Mouse (Mus musculus): Measurements from ENCODE around the gene Scarb2. TPM values are rescaled to one million over a fixed set of nuclear protein-coding genes. Genes with fewer than 3 reads are reported as not detected.

Scarb2 gene
- polyA plus RNA-seq, 1 experiment from 2014 or later = 23.5 TPM

DNA sequence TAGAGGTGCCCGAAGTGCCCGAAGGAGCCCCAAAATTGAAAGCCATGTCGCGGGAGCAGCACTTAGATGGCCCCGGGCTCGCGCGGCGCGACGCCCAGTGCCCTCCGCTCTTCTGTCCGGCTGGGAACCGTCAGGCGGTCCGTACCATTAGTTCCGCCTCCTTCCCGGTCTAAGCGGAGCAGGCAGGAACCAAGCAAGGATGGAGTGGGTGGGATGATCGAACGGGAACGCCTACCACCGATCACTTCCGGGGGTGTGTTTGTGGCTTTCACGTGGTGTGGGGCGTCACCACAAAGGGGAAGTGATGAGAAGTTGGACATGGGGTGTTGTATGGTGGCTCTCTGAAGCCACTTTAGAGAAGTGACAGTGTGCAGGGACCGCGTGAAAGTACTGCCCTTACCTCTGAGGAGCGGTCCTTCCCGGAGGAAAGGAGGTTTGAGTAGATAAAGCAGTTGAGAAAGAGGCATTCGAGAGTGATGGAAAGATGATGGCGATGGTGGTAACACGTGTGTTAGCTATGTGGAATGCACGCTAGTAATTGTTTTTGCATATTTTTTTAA, 71.5 kb downstream of the Scarb2 start, which contains the start of gene Nup54:
Nup54 (minus strand) TSS at position 195 of the 560 bp plus-strand sequence.
- H3K9ac ChIP-seq (ENCODE audit: low read depth, low read length) = peak within 1 kb of the TSS; percentile 92
- 1% methylated on average over 34 of the region's 34 CpGs for WGBS
- H3K9me3 ChIP-seq (ENCODE audit: control insufficient read depth, low read length) = no peaks in the 10 kb centered on the region
- H3K4me1 ChIP-seq (ENCODE audit: control insufficient read depth, insufficient read depth, low read depth, low read length) = peaks cover 12% of the 10 kb centered on the region
- peak within 1 kb of the TSS; percentile 91 for H3K4me2 ChIP-seq (ENCODE audit: low read length)
- H3K27ac ChIP-seq (ENCODE audit: low read depth, low read length) = peak within 1 kb of the TSS; percentile 82
- ATAC-seq = peak; percentile 100
- 0 out of 2 replicates have a peak, but pooled peaks cover 3% of the 10 kb centered on the region for H3K36me3 ChIP-seq (ENCODE audit: control insufficient read depth, insufficient read depth, low read length)
- no peaks in the 10 kb centered on the region for H3K27me3 ChIP-seq (replicated peaks; ENCODE audit: control insufficient read depth, insufficient read depth, low read length)
- peak within 1 kb of the TSS; percentile 64 for H3K4me3 ChIP-seq (ENCODE audit: low read length)

DNA sequence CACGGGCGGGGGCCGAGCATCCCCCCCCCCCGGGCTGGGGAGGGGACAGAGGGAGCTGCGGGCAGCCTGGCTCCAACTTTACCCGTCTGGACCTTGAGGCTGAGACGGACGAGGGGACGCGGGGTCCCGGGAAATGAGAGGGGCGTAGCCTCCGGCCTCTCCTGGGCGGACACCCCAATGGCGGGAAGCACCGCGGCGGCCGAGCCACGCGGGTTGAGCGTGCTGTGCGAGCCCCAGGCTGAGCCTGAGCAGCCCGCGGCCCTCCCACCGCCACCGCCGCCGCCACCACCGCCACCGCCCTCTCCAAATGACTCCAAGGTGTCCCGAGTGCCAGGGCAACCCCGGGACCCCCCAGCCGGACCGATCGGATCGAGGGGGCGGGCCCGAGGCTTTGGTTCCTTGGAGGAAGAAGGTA, 72.1 kb downstream of the Scarb2 start:
- Histone ChIP-seq H3K9me3 (ENCODE audit: control insufficient read depth, low read length) (no peaks in the 10 kb centered on the region), H3K27ac (ENCODE audit: low read depth, low read length) (peak overlapping the region; percentile 82), H3K36me3 (ENCODE audit: control insufficient read depth, insufficient read depth, low read length) (0 out of 2 replicates have a peak, but pooled peaks cover 3% of the 10 kb centered on the region), H3K4me1 (ENCODE audit: control insufficient read depth, insufficient read depth, low read depth, low read length) (peaks cover 12% of the 10 kb centered on the region), H3K27me3 (replicated peaks; ENCODE audit: control insufficient read depth, insufficient read depth, low read length) (no peaks in the 10 kb centered on the region), H3K4me3 (ENCODE audit: low read length) (peak overlapping the region; percentile 64), H3K9ac (ENCODE audit: low read depth, low read length) (peak overlapping the region; percentile 92), H3K4me2 (ENCODE audit: low read length) (peak overlapping the region; percentile 91)
- ATAC-seq = no peak
- 0% methylated on average over 12 of the region's 39 CpGs for WGBS

GRCm38 (mm10) chr5:92434070-92434469, 72.6 kb downstream of the Scarb2 start:
- WGBS = under 1% methylated on average over 12 of the region's 12 CpGs
- ATAC-seq = no peak
- H3K36me3 ChIP-seq (ENCODE audit: control insufficient read depth, insufficient read depth, low read length) = peaks cover 4% of the 10 kb centered on the region; the same call in 1 of the 2 replicates
- no peak overlapping the region; the same call in 1 of the 2 replicates for H3K27ac ChIP-seq (ENCODE audit: low read depth, low read length)
- H3K4me3 ChIP-seq (ENCODE audit: low read length) = peak overlapping the region; percentile 64
- peak overlapping the region; percentile 91 for H3K4me2 ChIP-seq (ENCODE audit: low read length)
- H3K9ac ChIP-seq (ENCODE audit: low read depth, low read length) = peak overlapping the region; percentile 92
- H3K27me3 ChIP-seq (replicated peaks; ENCODE audit: control insufficient read depth, insufficient read depth, low read length) = no peaks in the 10 kb centered on the region
- no peaks in the 10 kb centered on the region for H3K9me3 ChIP-seq (ENCODE audit: control insufficient read depth, low read length)
- H3K4me1 ChIP-seq (ENCODE audit: control insufficient read depth, insufficient read depth, low read depth, low read length) = peaks cover 12% of the 10 kb centered on the region

DNA sequence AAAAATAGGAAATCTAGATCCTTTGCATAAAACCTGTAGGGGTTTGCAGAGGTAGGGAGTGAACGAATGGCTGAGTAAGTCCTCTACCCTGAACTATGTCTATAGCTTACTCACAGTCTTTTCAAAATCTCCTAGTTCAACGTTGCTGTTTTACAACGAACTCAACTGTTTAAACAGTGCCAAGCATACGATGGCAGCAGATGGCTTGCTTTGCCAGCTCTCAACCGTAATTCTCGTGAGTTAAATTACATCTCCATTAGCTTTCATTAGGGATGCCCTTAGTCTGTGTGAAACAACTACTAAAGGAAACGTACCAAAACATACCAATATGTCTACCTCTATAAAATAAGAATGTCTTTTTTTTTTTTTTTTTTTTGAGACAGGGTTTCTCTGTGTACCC, 75.0 kb downstream of the Scarb2 start:
- no peak overlapping the region for H3K4me2 ChIP-seq (ENCODE audit: low read length)
- H3K4me1 ChIP-seq (ENCODE audit: control insufficient read depth, insufficient read depth, low read depth, low read length) = peaks cover 12% of the 10 kb centered on the region
- H3K9me3 ChIP-seq (ENCODE audit: control insufficient read depth, low read length) = no peaks in the 10 kb centered on the region
- H3K4me3 ChIP-seq (ENCODE audit: low read length) = no peak overlapping the region
- H3K27ac ChIP-seq (ENCODE audit: low read depth, low read length) = no peak overlapping the region
- no peak for ATAC-seq
- 69% methylated on average over 7 of the region's 7 CpGs for WGBS
- H3K9ac ChIP-seq (ENCODE audit: low read depth, low read length) = no peak overlapping the region
- H3K36me3 ChIP-seq (ENCODE audit: control insufficient read depth, insufficient read depth, low read length) = peaks cover 27% of the 10 kb centered on the region
- no peaks in the 10 kb centered on the region for H3K27me3 ChIP-seq (replicated peaks; ENCODE audit: control insufficient read depth, insufficient read depth, low read length)

GRCm38 (mm10) chr5:92430723-92431122, 75.9 kb downstream of the Scarb2 start:
- no peak overlapping the region for H3K4me2 ChIP-seq (ENCODE audit: low read length)
- no peak overlapping the region for H3K27ac ChIP-seq (ENCODE audit: low read depth, low read length)
- no peak overlapping the region for H3K4me3 ChIP-seq (ENCODE audit: low read length)
- no peak for ATAC-seq
- WGBS = 79% methylated on average over 5 of the region's 5 CpGs
- H3K9me3 ChIP-seq (ENCODE audit: control insufficient read depth, low read length) = no peaks in the 10 kb centered on the region
- peaks cover 29% of the 10 kb centered on the region for H3K36me3 ChIP-seq (ENCODE audit: control insufficient read depth, insufficient read depth, low read length)
- H3K9ac ChIP-seq (ENCODE audit: low read depth, low read length) = no peak overlapping the region
- H3K27me3 ChIP-seq (replicated peaks; ENCODE audit: control insufficient read depth, insufficient read depth, low read length) = no peaks in the 10 kb centered on the region
- H3K4me1 ChIP-seq (ENCODE audit: control insufficient read depth, insufficient read depth, low read depth, low read length) = peaks cover 12% of the 10 kb centered on the region

DNA sequence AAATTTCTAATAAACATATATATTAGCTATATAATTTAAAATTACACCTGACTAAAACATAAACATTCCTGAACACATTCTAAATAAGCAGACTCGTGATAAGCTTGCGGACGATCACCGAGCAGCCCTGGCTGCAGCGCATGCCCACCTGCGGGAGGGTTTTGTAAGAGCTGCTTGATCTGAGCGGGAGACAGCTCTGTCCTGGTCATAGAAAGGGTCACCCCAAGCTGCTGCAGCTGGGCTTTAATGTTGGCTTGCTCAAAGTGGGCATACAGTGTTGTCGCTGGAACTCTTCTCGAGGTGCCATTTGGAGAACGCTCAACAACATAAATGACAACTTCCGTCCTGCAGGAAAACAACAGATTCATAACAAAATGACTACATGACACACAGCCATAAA, 82.5 kb downstream of the Scarb2 start:
- Histone ChIP-seq H3K9ac (ENCODE audit: low read depth, low read length) (no peak overlapping the region), H3K4me2 (ENCODE audit: low read length) (no peak overlapping the region), H3K27me3 (replicated peaks; ENCODE audit: control insufficient read depth, insufficient read depth, low read length) (no peaks in the 10 kb centered on the region), H3K27ac (ENCODE audit: low read depth, low read length) (no peak overlapping the region), H3K36me3 (ENCODE audit: control insufficient read depth, insufficient read depth, low read length) (peaks cover 48% of the 10 kb centered on the region), H3K4me1 (ENCODE audit: control insufficient read depth, insufficient read depth, low read depth, low read length) (no peaks in the 10 kb centered on the region), H3K4me3 (ENCODE audit: low read length) (no peak overlapping the region), H3K9me3 (ENCODE audit: control insufficient read depth, low read length) (no peaks in the 10 kb centered on the region)
- WGBS = 97% methylated on average over 11 of the region's 11 CpGs
- ATAC-seq = no peak

DNA sequence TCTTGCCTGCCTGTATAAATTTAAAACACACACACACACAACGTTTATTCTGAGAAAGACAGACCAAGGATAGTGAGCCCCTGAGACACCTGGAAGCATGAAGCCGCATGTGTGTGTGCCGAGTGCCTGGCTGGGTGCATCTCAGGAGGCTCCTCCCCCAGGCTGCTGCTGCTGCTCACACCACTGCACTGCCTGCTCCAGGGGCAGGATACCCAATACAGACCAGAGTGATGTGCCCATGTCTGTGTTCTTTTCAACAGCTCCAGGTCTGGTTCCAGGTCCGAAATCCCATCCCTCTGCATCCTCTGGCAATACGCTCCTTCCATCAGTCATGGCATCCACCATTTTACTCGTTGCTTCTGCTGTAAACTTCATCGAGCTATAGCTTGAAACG, 92.7 kb downstream of the Scarb2 start:
- H3K9ac ChIP-seq (ENCODE audit: low read depth, low read length) = no peak overlapping the region
- no peaks in the 10 kb centered on the region for H3K4me1 ChIP-seq (ENCODE audit: control insufficient read depth, insufficient read depth, low read depth, low read length)
- ATAC-seq = no peak
- WGBS = 87% methylated on average over 8 of the region's 8 CpGs
- H3K36me3 ChIP-seq (ENCODE audit: control insufficient read depth, insufficient read depth, low read length) = peaks cover 29% of the 10 kb centered on the region
- no peak overlapping the region for H3K27ac ChIP-seq (ENCODE audit: low read depth, low read length)
- no peak overlapping the region for H3K4me2 ChIP-seq (ENCODE audit: low read length)
- H3K9me3 ChIP-seq (ENCODE audit: control insufficient read depth, low read length) = no peaks in the 10 kb centered on the region
- no peak overlapping the region for H3K4me3 ChIP-seq (ENCODE audit: low read length)
- H3K27me3 ChIP-seq (replicated peaks; ENCODE audit: control insufficient read depth, insufficient read depth, low read length) = no peaks in the 10 kb centered on the region

GRCm38 (mm10) chr5:92413271-92413981, 93.2 kb downstream of the Scarb2 start:
- H3K4me2 ChIP-seq (ENCODE audit: low read length) = no peak overlapping the region
- no peak for ATAC-seq
- H3K4me1 ChIP-seq (ENCODE audit: control insufficient read depth, insufficient read depth, low read depth, low read length) = no peaks in the 10 kb centered on the region
- peaks cover 29% of the 10 kb centered on the region for H3K36me3 ChIP-seq (ENCODE audit: control insufficient read depth, insufficient read depth, low read length)
- H3K9ac ChIP-seq (ENCODE audit: low read depth, low read length) = no peak overlapping the region
- WGBS = 87% methylated on average over 11 of the region's 11 CpGs
- no peak overlapping the region for H3K27ac ChIP-seq (ENCODE audit: low read depth, low read length)
- no peak overlapping the region for H3K4me3 ChIP-seq (ENCODE audit: low read length)
- H3K27me3 ChIP-seq (replicated peaks; ENCODE audit: control insufficient read depth, insufficient read depth, low read length) = no peaks in the 10 kb centered on the region
- no peaks in the 10 kb centered on the region for H3K9me3 ChIP-seq (ENCODE audit: control insufficient read depth, low read length)

DNA sequence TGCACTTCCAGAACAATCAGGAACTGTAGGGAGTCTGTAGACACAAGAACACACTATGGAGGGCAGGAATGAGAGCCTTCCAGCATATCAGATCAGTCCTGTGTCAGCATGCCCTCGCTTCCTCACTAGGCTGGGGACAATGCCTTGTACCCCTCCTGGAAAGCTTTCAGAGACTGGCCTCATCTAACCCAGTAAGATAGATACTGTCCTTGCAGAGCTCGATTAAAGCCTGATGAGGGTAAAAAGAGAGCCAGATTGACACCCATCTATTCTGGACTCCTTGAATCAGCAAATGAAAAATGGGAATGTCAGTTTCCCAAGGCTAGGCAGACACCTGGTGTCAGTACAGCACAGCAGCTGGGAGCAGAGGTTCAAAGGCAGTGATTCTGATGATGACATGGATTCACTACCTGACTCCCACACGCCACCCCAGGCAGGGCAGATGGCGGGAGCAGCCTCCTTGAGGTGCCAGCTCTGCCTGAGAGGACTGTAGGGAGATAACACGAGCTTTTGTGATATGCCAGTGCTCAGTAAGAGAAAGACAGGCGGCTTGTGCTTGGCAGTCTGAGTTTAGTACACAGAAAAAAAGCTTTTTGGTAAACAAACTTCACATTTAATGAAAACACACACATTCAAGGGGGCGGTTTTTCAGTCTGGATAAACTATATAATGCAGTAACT, 95.0 kb downstream of the Scarb2 start:
- H3K4me2 ChIP-seq (ENCODE audit: low read length) = no peak overlapping the region
- no peak for ATAC-seq
- H3K27ac ChIP-seq (ENCODE audit: low read depth, low read length) = no peak overlapping the region
- no peak overlapping the region for H3K9ac ChIP-seq (ENCODE audit: low read depth, low read length)
- H3K4me1 ChIP-seq (ENCODE audit: control insufficient read depth, insufficient read depth, low read depth, low read length) = no peaks in the 10 kb centered on the region
- no peaks in the 10 kb centered on the region for H3K27me3 ChIP-seq (replicated peaks; ENCODE audit: control insufficient read depth, insufficient read depth, low read length)
- H3K4me3 ChIP-seq (ENCODE audit: low read length) = no peak overlapping the region
- peaks cover 14% of the 10 kb centered on the region for H3K36me3 ChIP-seq (ENCODE audit: control insufficient read depth, insufficient read depth, low read length)
- no peaks in the 10 kb centered on the region for H3K9me3 ChIP-seq (ENCODE audit: control insufficient read depth, low read length)
- 73% methylated on average over 7 of the region's 7 CpGs for WGBS
